Mouse (Mus musculus): ENCODE measurements around the gene Egf. TPM values are rescaled to one million over a fixed set of nuclear protein-coding genes. Genes with fewer than 3 reads are reported as not detected.
"Not testable (repeated sequence)": the region's sequence is repeated elsewhere in the genome, so short reads cannot be mapped to it uniquely, and the experiment has no call there.

The Egf gene
- polyA plus RNA-seq (2016; fragmentation: Nextera tagmentation; extraction: Ambion mirVana) = 0.71 and 0.95 TPM in 2 replicates

DNA sequence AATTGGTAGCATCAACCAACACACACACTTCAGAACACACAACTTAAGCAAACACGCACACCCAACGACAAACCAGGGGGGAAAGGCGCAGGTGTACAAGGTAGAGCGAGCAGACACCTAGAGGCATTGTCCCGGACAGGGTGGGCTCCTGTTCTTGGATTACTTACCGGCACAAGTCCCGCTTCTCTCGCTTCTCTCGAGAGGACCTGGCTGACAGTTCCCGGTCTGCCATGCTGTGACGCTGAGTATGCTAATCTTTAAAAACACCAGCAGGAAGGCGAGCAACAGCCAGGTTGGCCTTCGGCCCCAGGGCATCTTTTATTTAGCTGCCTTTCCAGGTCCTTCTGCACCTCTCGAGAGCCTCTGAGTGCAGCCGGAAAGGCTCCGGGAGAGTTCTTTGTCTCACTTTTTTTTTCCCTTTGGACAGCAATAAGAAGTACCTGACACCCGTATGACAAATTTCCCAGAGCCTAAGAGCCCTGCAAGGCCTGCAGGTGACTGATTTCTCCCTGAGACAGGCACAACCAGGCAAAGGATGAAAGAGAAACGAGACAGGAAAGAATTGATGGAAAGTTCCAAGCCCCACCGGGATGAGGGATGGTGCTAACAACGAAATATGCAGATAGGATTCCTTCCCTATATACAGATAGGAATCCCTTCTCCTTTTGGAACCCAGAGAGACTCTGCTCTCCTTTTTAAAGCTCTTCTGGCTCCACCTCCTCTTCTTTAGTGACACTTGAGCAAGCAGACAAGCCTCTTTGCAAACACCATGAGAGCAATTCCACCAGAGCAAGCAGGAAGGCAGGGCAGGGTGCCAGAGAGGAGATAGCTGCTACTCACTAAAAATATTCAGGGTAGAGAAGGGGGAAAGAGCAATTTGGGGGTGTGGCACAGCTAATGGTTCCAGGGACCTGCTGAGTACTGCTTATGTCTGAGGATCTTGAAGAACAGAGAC lies at the start of gene Egf:
Gene Egf (minus strand): TSS at position 667 of the 955 bp plus-strand sequence.
- Histone ChIP-seq H3K4me3 (peak within 1 kb of the TSS; percentile 19; the same call in 1 of the 2 replicates), H3K4me2 (peak within 1 kb of the TSS; percentile 48), H3K36me3 (no peaks in the 10 kb centered on the region), H3K9ac (no peak within 1 kb of the TSS), H3K9me3 (replicated peaks) (no peaks in the 10 kb centered on the region), H3K4me1 (no peaks in the 10 kb centered on the region), H3K27ac (no peak within 1 kb of the TSS), H3K27me3 (replicated peaks) (peaks cover 27% of the 10 kb centered on the region)
- ATAC-seq = no peak
- WGBS (ENCODE audit: insufficient replicate concordance) = 14% methylated on average over 20 of the region's 20 CpGs

- no peak for ATAC-seq
- Histone ChIP-seq H3K4me1 (no peaks in the 10 kb centered on the region), H3K36me3 (no peaks in the 10 kb centered on the region), H3K4me2 (no peak within 1 kb of the TSS), H3K9ac (no peak within 1 kb of the TSS), H3K27me3 (replicated peaks) (no peaks in the 10 kb centered on the region), H3K27ac (no peak within 1 kb of the TSS), H3K9me3 (replicated peaks) (no peaks in the 10 kb centered on the region), H3K4me3 (no peak within 1 kb of the TSS)
- WGBS (ENCODE audit: insufficient replicate concordance) = 70% methylated on average over 10 of the region's 10 CpGs
Measured at GRCm38 (mm10) chr3:129803765-129804164, 48.6 kb upstream of the Egf start, which contains the start of gene Lrit3. Gene Lrit3, minus strand, starts transcription at chr3:129804030.

GRCm38 (mm10) chr3:129799011-129799410 lies 43.9 kb upstream of the Egf start:
- Histone ChIP-seq H3K27ac (no peak overlapping the region), H3K9me3 (replicated peaks) (no peaks in the 10 kb centered on the region), H3K4me3 (no peak overlapping the region), H3K27me3 (replicated peaks) (no peaks in the 10 kb centered on the region), H3K36me3 (no peaks in the 10 kb centered on the region), H3K4me1 (no peaks in the 10 kb centered on the region), H3K4me2 (no peak overlapping the region), H3K9ac (no peak overlapping the region)
- no peak for ATAC-seq
- WGBS (ENCODE audit: insufficient replicate concordance) = 57% methylated on average over 2 of the region's 2 CpGs

DNA sequence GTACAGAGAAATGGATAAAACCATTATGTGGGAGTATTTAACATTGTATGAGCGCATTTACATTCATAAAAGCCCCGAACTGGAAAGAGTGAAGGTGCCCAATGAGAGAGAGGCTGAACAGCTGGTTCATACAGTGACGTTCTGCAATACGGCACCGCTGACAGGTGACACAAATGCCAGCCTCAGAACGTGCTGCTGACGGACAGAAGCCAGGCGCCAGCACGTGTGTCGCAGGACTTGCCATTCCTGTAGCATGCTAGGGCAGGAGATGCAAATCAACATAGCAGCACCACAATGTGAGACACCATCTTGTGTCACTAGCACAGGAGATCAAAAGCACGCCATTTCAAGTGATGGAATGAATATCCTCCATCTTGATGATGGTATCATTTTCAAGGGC lies 43.4 kb upstream of the Egf start:
- Histone ChIP-seq H3K9ac (no peak overlapping the region), H3K4me2 (no peak overlapping the region), H3K36me3 (no peaks in the 10 kb centered on the region), H3K27ac (no peak overlapping the region), H3K9me3 (replicated peaks) (no peaks in the 10 kb centered on the region), H3K27me3 (replicated peaks) (no peaks in the 10 kb centered on the region), H3K4me3 (no peak overlapping the region), H3K4me1 (no peaks in the 10 kb centered on the region)
- WGBS (ENCODE audit: insufficient replicate concordance) = 72% methylated on average over 11 of the region's 11 CpGs
- ATAC-seq = no peak

DNA sequence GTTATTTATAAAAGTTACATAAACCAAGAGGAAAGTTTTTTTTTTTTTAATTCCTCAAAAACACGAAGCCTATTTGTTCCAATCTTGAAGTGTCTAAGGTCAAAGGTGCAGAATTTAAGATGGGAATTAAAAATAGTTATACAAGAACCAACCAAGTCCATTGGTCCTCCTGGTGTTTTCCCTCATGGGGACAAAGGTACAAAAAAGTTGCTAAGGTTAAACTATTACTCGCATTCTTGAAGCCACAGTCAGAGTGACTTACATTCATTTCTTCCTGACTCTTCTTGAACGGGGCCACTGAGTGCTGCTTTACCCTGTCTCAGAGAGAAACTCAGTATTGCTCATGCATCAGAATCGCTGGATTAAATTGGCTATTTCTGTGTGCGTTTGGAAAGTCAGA lies 42.2 kb upstream of the Egf start:
- no peak overlapping the region for H3K4me2 ChIP-seq
- WGBS (ENCODE audit: insufficient replicate concordance) = 61% methylated on average over 5 of the region's 5 CpGs
- no peak overlapping the region for H3K4me3 ChIP-seq
- no peak for ATAC-seq
- H3K36me3 ChIP-seq = no peaks in the 10 kb centered on the region
- H3K27me3 ChIP-seq (replicated peaks) = no peaks in the 10 kb centered on the region
- no peak overlapping the region for H3K9ac ChIP-seq
- no peaks in the 10 kb centered on the region for H3K9me3 ChIP-seq (replicated peaks)
- no peaks in the 10 kb centered on the region for H3K4me1 ChIP-seq
- H3K27ac ChIP-seq = no peak overlapping the region

DNA sequence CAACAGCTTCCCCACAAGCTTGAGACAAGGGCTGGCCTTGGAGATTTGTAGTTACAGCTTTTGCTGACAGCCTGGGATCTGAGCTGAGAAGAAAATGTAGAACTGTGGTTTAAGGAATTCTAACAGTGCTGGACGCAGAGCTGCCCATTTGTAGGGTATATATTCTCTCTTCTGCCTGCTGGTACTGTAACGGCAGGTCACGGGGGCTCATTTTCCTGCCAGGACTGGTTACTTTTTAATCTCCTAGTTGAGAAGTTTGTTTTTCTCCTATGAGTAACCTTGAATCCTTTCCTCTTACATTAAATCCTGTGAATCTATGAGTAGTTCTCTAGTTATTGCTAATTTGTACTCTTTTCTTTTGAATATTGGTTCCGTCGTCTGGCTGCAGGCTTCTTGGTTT lies 38.7 kb upstream of the Egf start:
- Histone ChIP-seq H3K27ac (no peak overlapping the region), H3K9me3 (replicated peaks) (no peaks in the 10 kb centered on the region), H3K4me1 (no peaks in the 10 kb centered on the region), H3K36me3 (no peaks in the 10 kb centered on the region), H3K4me2 (no peak overlapping the region), H3K27me3 (replicated peaks) (no peaks in the 10 kb centered on the region), H3K9ac (no peak overlapping the region), H3K4me3 (no peak overlapping the region)
- ATAC-seq = no peak
- WGBS (ENCODE audit: insufficient replicate concordance) = 81% methylated on average over 5 of the region's 5 CpGs

GRCm38 (mm10) chr3:129782746-129783145 lies 27.6 kb upstream of the Egf start:
- 71% methylated on average over 3 of the region's 3 CpGs for WGBS (ENCODE audit: insufficient replicate concordance)
- no peaks in the 10 kb centered on the region for H3K27me3 ChIP-seq (replicated peaks)
- ATAC-seq = no peak

GRCm38 (mm10) chr3:129781435-129781834 lies 26.3 kb upstream of the Egf start:
- no peak overlapping the region for H3K9ac ChIP-seq

More at GRCm38 (mm10) chr3:129782746-129783145, 27.6 kb upstream of the Egf start:
- Histone ChIP-seq H3K27ac (no peak overlapping the region), H3K9me3 (replicated peaks) (no peaks in the 10 kb centered on the region), H3K9ac (no peak overlapping the region), H3K4me1 (no peaks in the 10 kb centered on the region), H3K4me3 (no peak overlapping the region), H3K36me3 (no peaks in the 10 kb centered on the region), H3K4me2 (no peak overlapping the region)

DNA sequence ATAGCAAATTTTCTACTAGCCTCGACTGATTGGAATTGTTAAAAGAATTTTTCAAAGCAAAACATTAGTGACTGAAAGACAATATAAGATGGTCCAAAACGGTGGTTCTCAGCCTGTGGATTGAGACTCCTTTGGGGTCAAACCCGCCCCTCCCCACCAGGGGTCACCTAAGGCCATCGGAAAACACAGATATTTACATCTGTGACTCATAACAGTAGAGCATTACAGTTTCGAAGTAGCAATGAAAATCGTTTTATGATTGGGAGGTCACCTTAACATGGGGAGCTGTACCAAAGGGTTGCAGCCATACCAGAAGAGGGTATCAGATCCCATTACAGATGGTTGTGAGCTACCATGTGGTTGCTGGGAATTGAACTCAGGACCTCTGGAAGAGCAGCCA lies 16.1 kb upstream of the Egf start:
- Histone ChIP-seq H3K9me3 (replicated peaks) (no peaks in the 10 kb centered on the region), H3K27me3 (replicated peaks) (no peaks in the 10 kb centered on the region), H3K4me1 (no peaks in the 10 kb centered on the region), H3K36me3 (no peaks in the 10 kb centered on the region), H3K27ac (no peak overlapping the region), H3K4me2 (no peak overlapping the region), H3K4me3 (no peak overlapping the region), H3K9ac (no peak overlapping the region)
- WGBS (ENCODE audit: insufficient replicate concordance) = 55% methylated on average over 6 of the region's 6 CpGs
- ATAC-seq = no peak

More at GRCm38 (mm10) chr3:129781435-129781834, 26.3 kb upstream of the Egf start:
- H3K27ac ChIP-seq = no peak overlapping the region
- no peaks in the 10 kb centered on the region for H3K27me3 ChIP-seq (replicated peaks)
- H3K4me3 ChIP-seq = no peak overlapping the region
- no peaks in the 10 kb centered on the region for H3K9me3 ChIP-seq (replicated peaks)
- H3K4me1 ChIP-seq = no peaks in the 10 kb centered on the region
- no peaks in the 10 kb centered on the region for H3K36me3 ChIP-seq
- H3K4me2 ChIP-seq = no peak overlapping the region
- 55% methylated on average over 10 of the region's 10 CpGs for WGBS (ENCODE audit: insufficient replicate concordance)
- ATAC-seq = no peak

DNA sequence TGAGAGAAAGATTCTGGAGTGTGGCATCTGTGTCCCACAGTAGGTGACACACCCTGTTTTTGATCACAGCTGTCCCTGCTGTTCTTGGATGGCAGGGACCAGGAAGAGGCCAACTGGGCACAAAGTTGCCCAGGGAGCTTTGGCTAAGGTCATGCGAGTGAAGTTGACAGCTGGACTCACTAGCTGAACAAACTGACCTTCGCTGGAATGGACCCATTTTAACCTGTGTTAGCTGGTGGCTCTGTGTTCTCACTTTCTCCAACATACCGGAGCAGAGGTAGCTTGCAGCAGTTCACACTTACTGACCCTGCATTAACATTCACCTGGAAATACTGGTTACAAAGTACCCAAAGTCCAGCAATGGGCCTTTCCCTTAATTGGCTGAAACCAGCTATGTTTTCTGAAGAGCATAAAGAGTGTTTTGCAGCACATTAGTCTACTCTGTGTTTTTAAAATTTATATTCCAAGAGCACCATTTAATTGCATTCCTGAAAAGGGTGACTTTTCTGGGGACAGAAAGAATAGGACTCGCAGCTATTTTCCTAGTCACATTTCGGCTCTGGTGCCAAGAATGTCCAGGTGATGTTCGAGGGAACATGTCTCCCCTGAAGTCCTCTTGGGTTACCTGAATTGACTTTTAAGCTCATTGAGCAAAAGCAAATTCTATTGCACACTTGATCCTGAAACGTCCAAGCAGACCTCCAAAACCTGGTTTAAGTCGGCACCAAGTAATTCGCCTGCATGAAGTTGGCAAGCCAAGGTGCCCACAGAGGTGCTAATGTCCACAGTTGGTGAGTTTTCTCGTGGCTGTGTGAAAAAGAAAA lies 12.1 kb upstream of the Egf start:
- H3K4me2 ChIP-seq = no peak overlapping the region
- no peak overlapping the region for H3K4me3 ChIP-seq
- H3K4me1 ChIP-seq = no peaks in the 10 kb centered on the region
- WGBS (ENCODE audit: insufficient replicate concordance) = 62% methylated on average over 10 of the region's 10 CpGs
- no peaks in the 10 kb centered on the region for H3K9me3 ChIP-seq (replicated peaks)
- H3K36me3 ChIP-seq = no peaks in the 10 kb centered on the region
- no peak overlapping the region for H3K27ac ChIP-seq
- H3K27me3 ChIP-seq (replicated peaks) = no peaks in the 10 kb centered on the region
- no peak overlapping the region for H3K9ac ChIP-seq
- ATAC-seq = no peak

DNA sequence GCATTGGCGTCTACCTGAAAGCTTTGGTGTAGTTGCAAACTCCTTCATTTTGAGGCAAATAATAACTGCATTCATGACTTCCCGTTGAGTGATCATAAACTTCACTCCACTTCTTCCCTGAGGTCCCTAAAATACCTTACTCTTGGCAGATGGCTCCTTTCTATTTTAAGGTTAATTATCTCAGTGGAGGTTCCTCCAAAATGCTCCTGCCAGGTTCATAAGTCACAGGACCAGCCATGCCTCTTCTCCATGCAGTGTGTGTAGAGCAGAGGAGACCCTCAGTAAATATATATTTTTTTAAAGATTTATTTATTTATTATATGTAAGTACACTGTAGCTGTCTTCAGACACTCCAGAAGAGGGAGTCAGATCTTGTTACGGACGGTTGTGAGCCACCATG lies 11.0 kb upstream of the Egf start:
- WGBS (ENCODE audit: insufficient replicate concordance) = 77% methylated on average over 4 of the region's 4 CpGs
- H3K9me3 ChIP-seq (replicated peaks) = no peaks in the 10 kb centered on the region
- H3K27me3 ChIP-seq (replicated peaks) = no peaks in the 10 kb centered on the region
- H3K36me3 ChIP-seq = no peaks in the 10 kb centered on the region
- H3K9ac ChIP-seq = no peak overlapping the region
- no peak overlapping the region for H3K4me2 ChIP-seq
- H3K4me3 ChIP-seq = no peak overlapping the region
- no peak for ATAC-seq
- no peak overlapping the region for H3K27ac ChIP-seq
- no peaks in the 10 kb centered on the region for H3K4me1 ChIP-seq

- WGBS (ENCODE audit: insufficient replicate concordance) = 78% methylated on average over 1 of the region's 1 CpGs
Measured at GRCm38 (mm10) chr3:129757599-129757998, 2.5 kb upstream of the Egf start.

More at GRCm38 (mm10) chr3:129757599-129757998, 2.5 kb upstream of the Egf start:
- H3K4me2 ChIP-seq; H3K27ac ChIP-seq; H3K4me1 ChIP-seq; H3K36me3 ChIP-seq; H3K4me3 ChIP-seq; ATAC-seq; H3K9me3 ChIP-seq (replicated peaks); H3K9ac ChIP-seq: not testable (repeated sequence)
- peaks cover 27% of the 10 kb centered on the region for H3K27me3 ChIP-seq (replicated peaks)

Data from liver, embryonic 12.5 days (tissue).